In genomic region chr9:51318246-51318645, GRCm38 (mm10) we compare ENCODE assay signal across 43 mouse cellular contexts. TPM values are rescaled to one million over a fixed set of nuclear protein-coding genes. Genes with fewer than 3 reads are reported as not detected.
"Had no signal": no experiment of that assay in that cellular context is flagged by ENCODE, and none has a peak within 500 bp of the region (broad histone marks: within the 10 kb centered on the region; RNA-seq: fewer than 3 reads in every experiment).

No protein-coding gene starts in this region.

- H3K9me3 ChIP-seq: limb, embryonic 10.5 days; limb, embryonic 12.5 days; limb, embryonic 13.5 days; limb, embryonic 15.5 days; liver, embryonic 12.5 days; liver, embryonic 13.5 days; liver, embryonic 15.5 days; lung, embryonic 15.5 days; megakaryocyte, embryonic 14.5 days; midbrain, embryonic 10.5 days; midbrain, embryonic 12.5 days; midbrain, embryonic 13.5 days; midbrain, embryonic 15.5 days had no signal

- H3K4me1 ChIP-seq: limb, embryonic 10.5 days; limb, embryonic 12.5 days; limb, embryonic 13.5 days; limb, embryonic 15.5 days; midbrain, embryonic 10.5 days; midbrain, embryonic 12.5 days; midbrain, embryonic 13.5 days; midbrain, embryonic 15.5 days had no signal

- ATAC-seq: liver, embryonic 12.5 days; liver, postnatal 0 days; lung, postnatal 0 days; midbrain, embryonic 13.5 days; midbrain, embryonic 15.5 days; midbrain, embryonic 16.5 days had no signal

- H3K27me3 ChIP-seq: limb, embryonic 12.5 days; limb, embryonic 13.5 days; limb, embryonic 15.5 days; liver, embryonic 12.5 days; liver, embryonic 13.5 days; liver, embryonic 15.5 days; lung, embryonic 15.5 days; megakaryocyte, embryonic 14.5 days; midbrain, embryonic 12.5 days; midbrain, embryonic 13.5 days; midbrain, embryonic 15.5 days had no signal

- H3K9ac ChIP-seq: limb, embryonic 12.5 days; limb, embryonic 13.5 days; limb, embryonic 15.5 days; liver, embryonic 12.5 days; liver, embryonic 13.5 days; liver, embryonic 14.5 days; liver, embryonic 15.5 days; liver, postnatal 0 days; lung, embryonic 14.5 days; lung, embryonic 15.5 days; midbrain, embryonic 12.5 days; midbrain, embryonic 13.5 days; midbrain, embryonic 15.5 days had no signal

- H3K36me3 ChIP-seq: limb, embryonic 10.5 days; limb, embryonic 12.5 days; limb, embryonic 13.5 days; limb, embryonic 15.5 days; liver, embryonic 12.5 days; liver, embryonic 13.5 days; liver, embryonic 15.5 days; lung, embryonic 15.5 days; midbrain, embryonic 10.5 days; midbrain, embryonic 12.5 days; midbrain, embryonic 13.5 days; midbrain, embryonic 15.5 days had no signal

- H3K4me3 ChIP-seq: left cerebral cortex, adult 2 months; limb, embryonic 10.5 days; limb, embryonic 12.5 days; limb, embryonic 13.5 days; limb, embryonic 15.5 days; liver, embryonic 12.5 days; liver, embryonic 13.5 days; liver, embryonic 15.5 days; lung, embryonic 15.5 days; megakaryocyte, embryonic 14.5 days; midbrain, embryonic 10.5 days; midbrain, embryonic 12.5 days; midbrain, embryonic 13.5 days; midbrain, embryonic 15.5 days; myocyte had no signal

- H3K4me2 ChIP-seq: limb, embryonic 12.5 days; limb, embryonic 13.5 days; limb, embryonic 15.5 days; liver, embryonic 12.5 days; liver, embryonic 13.5 days; liver, embryonic 15.5 days; lung, embryonic 14.5 days; lung, embryonic 15.5 days; midbrain, embryonic 11.5 days; midbrain, embryonic 12.5 days; midbrain, embryonic 13.5 days; midbrain, embryonic 15.5 days had no signal

- H3K27ac ChIP-seq: left cerebral cortex, adult 2 months; limb, embryonic 10.5 days; limb, embryonic 12.5 days; limb, embryonic 13.5 days; limb, embryonic 15.5 days; liver, embryonic 12.5 days; liver, embryonic 13.5 days; liver, embryonic 14.5 days; liver, embryonic 15.5 days; lung, embryonic 15.5 days; macrophage; midbrain, embryonic 10.5 days; midbrain, embryonic 12.5 days; midbrain, embryonic 13.5 days; midbrain, embryonic 15.5 days had no signal

- DNase-seq: left cerebral cortex, postnatal 4 days; liver; liver, embryonic 13.5 days; liver, postnatal 0 days; lung, adult 18-20 months; lung, adult 2 months; lung, embryonic 14.5 days; lung, postnatal 10 days; lung, postnatal 14 days; lung, postnatal 36 days; lung, postnatal 4 days; midbrain, embryonic 14.5 days had no signal

RNA-seq across cellular contexts. Expression of gene 1810046K07Rik, which starts 10.5 kb away (rescaled TPM):
- total RNA-seq: left cerebral cortex, adult 18-20 months; left cerebral cortex, adult 2 months; left cerebral cortex, adult 8-10 months; left cerebral cortex, postnatal 10 days; left cerebral cortex, postnatal 14 days; left cerebral cortex, postnatal 25 days; left cerebral cortex, postnatal 36 days; left cerebral cortex, postnatal 4 days; megakaryocyte progenitor cell, adult 5-6 weeks; megakaryocyte, adult 5-6 weeks; megakaryocyte-erythroid progenitor cell, adult 5-6 weeks; midbrain, postnatal 0 days; monocyte, adult 5-6 weeks had no signal
- polyA plus RNA-seq: limb, embryonic 10.5 days; limb, embryonic 11.5 days; limb, embryonic 15.5 days; liver, embryonic 12.5 days; liver, embryonic 13.5 days; lung, embryonic 14.5 days; macrophage; midbrain, embryonic 10.5 days; midbrain, embryonic 11.5 days; midbrain, embryonic 12.5 days; midbrain, embryonic 13.5 days; midbrain, embryonic 14.5 days; midbrain, embryonic 15.5 days; midbrain, embryonic 16.5 days; midbrain, postnatal 0 days; myocyte had no signal

RNA-seq across cellular contexts. Expression of gene Colca2, which starts 39.9 kb away (rescaled TPM):
- total RNA-seq: megakaryocyte, adult 5-6 weeks; midbrain, postnatal 0 days; monocyte, adult 5-6 weeks had no signal
